Mouse (Mus musculus): ENCODE data around the gene Prkn. TPM values are rescaled to one million over a fixed set of nuclear protein-coding genes. Genes with fewer than 3 reads are reported as not detected.

Gene Prkn
- total RNA-seq, 2 experiments from 2014 or later = 4.8 to 5.1 TPM

DNA sequence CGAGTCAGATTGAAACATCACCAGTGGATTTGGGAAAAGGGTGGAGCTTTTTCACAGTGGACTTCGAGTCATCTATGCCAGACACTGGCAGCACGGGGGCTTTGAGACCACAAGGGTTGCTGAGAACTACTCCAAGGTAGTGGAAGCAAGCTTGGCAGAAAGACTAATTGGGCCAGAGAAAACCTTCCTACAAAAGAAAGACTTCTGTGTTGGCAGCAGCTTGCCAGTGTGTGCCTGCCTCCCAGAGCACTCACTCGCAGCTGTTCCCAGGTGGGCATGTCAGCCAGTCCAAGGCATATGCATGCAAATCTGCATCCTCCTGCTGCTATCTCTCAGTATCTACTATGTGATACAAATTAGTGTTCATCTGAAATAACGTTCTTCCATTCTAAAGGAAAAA, 302.1 kb downstream of the Prkn start:
- DNase-seq = no peak

DNA sequence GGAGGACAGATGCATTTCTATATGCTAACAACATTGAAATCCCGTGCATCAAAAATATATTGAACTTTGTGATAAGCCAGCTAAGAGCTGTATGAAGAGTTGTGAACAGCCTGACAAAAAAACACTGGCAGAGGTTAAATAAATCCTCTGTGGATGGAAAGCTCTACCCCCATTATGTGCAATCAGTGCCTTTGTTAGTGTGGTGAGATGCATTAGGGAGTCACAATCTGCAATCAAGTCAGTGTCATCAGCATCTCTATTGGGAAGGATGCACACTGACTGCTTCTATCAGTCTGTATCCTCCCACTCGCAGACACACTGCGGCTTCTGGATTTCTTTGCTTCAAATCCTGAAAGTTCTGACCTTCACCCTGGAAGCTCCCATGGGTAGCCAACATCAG, 315.9 kb downstream of the Prkn start:
- DNase-seq = no peak

DNA sequence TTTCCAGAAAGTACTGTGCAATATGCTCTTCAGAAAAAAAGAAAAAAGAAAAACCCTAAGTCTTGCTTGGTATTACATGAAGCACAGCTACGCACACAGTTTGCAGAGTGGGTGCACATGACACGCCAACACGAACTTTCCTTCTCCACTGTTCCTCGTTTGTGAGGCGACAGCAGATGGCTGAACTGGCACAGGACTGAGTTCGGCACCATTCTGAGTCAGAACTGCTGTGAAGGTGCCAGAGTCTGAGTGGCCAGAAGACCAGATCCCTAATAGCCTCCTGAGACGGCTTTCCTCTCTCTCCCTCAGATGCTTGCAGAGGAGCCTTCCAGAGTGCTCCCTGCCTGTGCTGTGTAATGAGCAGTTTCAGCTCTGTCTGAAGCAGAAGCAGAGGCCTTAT, 317.4 kb downstream of the Prkn start:
- no peak for DNase-seq

DNA sequence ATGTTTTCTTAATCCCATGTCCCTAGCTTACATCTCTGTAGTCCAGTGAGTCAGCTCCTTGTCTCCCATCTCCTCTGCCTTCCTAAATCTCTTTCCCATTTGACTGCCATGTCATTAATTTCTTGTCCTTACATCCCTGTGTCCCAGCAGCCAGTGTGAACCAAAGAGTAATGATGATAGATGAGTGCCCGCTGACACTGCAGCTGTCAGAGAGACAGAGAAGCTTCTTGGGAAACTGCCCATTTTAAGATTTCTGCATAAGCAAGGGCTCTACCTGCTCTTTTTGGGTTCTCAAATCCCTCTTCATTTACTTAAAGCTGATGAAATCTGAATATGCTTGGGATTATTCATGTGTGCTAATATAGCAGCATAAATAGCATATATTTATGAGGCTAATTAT, 321.3 kb downstream of the Prkn start:
- DNase-seq = no peak

DNA sequence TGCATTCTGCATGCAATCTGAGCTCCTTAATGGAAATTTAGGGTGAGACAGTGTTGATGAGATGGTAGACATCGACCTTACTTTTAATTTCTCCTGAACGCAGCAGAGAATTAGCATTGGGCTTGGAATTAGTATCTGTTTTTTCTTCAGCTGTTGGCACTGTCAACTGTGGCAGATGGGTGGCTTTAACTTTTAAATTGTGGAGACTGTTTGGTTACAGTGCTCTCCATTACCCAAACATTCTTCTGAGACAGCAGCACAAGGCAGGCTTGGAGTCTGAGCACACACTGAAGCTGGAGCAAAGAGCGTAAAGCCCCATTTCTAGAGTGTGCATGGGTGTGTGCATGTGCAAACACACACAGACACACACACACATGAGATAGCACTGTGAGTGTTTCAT, 322.6 kb downstream of the Prkn start:
- no peak for DNase-seq

DNA sequence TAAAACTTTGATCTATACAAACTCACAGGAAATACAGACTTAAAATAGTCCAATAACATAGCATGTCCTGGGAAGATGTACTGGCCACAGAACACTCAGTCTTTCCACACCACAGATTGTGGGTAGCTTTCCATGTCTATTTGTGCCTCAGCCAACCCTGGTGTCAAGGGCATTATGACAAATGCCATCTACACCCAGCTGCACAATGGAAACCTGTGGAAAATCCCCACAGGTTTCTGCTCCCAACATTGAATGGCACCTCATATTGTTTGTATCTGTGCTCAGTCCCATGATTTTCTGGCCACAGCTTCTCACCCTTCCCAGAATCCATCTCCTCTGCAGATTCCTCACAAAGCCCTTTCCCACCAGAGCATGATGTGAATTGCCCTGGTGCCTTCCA, 347.2 kb downstream of the Prkn start:
- DNase-seq = no peak

DNA sequence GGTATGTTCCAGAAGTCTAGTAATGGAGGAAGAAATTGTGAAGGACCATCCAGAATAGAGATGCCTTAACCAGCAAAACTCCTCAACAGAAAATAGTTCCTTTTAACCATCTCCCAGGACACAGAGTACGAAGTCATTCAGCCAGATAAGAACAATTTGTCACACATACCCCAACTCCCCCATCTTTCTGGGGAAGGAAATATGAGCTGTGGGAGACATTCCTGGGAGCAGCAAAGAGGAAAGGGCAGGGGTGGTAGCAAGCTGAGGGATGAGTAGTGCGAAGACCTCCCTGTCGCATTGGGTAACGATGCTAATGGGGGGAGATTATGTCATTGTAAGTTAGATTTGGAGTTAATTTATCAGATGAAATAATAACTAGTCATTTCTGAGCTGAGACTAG, 348.3 kb downstream of the Prkn start:
- no peak for DNase-seq

DNA sequence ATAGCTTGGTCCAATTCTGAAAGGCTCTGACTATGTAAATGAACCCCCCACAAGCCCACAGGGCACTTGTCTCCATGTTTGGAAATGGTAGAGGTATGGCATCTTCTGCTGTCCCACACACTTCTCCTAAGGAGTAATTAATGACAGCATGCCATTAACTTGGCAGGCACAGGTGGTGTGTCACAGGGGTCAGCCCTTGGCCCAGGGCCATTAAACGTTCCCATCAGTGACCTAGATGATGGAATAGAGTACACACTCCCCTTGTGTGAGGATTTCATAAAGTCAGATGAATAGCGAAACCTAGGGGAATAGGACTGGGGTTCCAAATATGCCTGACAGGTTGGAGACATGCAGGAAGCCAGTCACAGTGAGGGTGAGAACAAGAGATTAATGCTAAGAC, 350.1 kb downstream of the Prkn start:
- no peak for DNase-seq

DNA sequence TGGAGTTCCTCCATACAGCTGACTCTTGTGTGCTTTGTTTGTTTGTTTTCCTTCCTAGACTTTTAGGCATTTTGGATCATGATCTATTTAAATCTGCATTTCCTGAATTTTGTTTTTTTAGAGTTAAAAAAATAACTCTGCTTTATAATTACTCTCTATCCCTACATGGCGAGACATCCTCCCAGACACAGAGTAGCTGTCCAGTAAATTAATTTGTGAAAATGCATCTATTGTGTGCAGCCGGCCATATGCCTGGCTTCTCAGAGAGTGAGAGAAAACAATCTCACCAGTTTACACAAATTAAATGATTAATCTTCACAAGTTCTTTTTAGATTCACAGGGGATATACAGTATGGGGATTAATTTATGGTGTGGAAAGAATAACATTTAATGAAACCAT, 357.9 kb downstream of the Prkn start:
- no peak for DNase-seq

DNA sequence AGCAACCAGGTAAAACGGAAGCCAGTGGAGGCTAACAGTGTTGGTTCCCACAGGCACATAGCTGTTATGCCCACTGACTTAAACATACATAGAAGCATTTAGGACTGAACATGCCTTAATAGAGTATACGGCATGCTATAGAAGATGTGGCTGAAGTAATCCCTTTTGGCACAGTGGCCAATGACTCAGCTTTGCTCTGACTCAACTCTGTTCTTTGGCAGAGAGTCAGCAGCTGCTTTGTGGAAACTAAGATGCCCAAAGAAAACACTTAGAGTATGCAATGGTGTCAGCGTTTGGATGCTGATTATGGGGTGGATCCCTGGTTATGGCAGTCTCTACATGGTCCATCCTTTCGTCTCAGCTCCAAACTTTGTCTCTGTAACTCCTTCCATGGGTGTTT, 368.9 kb downstream of the Prkn start:
- DNase-seq = peak; percentile 11

DNA sequence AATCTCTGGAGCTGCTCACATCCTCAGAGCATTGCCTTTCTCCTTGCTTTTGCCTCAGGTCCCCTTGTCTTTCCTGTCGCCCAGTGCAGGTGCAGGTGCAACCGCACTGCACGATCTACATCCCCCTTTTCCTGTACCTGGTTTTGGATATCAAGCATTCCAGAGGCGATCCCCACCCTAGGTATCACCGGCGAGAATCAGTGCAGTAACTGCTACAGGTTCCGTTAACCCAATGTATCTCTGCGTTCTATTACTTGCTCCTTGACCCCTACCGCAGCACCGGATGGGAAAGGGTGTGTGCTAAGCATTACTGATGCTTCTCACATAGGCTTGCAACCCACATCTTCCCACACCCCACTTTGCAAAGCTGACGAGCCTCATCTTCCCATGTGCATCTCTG, 370.8 kb downstream of the Prkn start:
- DNase-seq = no peak

DNA sequence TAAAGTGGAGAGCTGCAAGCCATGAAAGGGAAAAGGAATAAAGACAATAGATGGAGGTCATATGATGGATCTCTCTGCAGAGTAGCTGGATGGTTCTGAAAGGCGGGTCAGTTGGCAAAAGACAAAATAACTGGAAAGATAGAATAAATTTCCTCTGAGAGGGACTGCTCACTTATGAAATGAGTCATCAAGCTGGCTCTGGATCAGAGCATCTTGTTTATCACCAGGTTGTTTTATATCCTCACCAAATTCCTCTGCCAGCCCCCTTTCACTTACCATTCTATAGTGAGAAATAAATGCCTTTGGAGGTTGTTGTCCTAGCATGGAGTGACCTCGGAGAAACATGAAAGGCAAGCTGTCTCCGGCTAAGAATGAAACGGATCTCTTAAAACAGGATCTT, 371.4 kb downstream of the Prkn start:
- DNase-seq = no peak

DNA sequence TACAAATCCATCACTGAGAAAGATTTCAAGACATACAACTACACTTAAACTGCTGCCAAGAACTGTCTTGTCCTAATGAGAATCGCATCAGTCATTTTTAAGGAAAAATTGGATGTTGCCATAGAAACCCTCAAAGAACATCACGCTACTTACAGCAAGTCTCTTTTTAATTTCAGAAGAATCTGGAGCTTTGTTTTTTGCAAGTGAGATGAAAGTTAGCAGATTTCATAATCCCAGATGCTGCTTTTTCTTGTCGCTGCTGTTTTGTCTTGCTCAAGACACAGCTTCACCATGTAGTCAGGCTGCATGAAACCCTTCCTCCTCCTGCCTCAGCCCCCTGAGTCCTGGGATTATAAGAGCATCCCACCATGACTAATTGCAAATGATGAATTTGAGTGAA, 373.5 kb downstream of the Prkn start:
- DNase-seq = no peak

DNA sequence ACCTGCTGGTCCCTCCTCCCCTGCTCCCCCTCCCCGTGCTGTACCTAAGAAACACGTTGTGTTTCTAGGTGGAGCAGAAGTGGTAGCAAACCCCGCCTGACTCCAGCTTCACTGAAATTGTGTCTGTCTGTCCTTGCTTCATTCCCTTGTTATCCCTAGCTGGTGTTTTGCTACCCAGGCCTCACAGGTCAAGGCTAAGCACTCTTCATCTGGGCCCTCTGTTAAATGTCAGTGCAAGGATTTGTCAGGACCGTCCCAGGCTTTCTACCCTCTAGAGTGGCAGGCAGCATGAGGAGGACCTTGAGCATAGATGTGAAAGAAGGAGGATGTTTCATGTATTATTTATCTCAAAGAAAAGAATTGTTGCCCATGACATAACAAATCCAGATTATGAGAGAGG, 388.8 kb downstream of the Prkn start:
- no peak for DNase-seq

DNA sequence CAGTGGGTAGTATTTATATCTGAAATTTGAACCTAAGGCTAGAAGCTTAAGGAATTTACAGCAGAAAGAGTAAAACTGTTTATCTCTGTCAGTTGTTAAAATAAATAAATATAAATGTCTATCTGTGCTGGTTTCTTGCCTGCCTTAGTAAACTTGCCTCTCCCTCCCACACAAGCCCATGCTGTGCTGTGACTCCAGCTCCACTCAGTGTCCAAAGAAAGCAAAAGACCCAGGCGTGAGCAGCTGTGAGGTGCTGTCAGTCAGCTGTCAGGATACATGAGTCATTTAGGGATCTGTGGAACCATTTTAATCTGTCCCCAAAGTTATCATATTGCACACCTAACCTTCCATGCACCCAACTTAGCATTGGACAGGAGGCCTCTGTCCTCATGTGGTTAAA, 389.2 kb downstream of the Prkn start:
- DNase-seq = no peak

DNA sequence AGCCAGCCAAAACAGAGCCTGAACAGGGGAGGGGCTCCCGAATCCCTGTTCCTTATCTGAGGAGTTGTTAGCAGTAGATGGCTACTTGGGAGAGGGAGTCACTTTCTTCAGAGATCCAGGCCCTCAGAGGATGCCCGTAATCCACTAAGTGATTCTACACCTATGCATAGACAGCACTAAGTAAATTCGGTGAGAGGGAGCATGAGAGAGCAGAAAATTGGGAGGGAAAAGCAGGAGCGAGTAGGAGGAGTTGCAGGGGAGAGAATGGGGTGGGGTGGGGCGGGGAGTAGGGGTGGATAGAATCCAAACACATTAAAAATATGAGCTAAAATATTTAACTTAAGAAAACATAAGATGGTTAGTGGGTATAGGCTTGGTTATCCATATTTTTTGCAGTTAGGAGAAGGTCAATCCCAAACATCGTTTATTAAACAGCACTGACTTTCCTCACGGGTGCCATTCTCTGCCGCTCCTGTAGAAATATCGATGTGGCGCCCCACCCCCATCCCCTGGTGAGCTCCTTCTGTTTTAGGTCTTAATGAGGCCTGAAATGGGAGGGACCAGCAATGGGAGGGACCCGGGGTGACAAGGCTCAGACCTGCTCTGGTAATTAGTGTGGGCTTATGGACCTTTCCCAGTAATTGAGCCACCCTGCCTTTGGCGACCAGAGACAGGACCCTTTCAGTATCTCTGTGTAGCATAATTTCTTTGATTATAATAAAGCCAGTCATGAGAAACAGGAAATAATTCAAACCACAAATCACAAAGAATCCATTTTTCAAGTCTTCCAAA, 390.6 kb downstream of the Prkn start:
- no peak for DNase-seq

DNA sequence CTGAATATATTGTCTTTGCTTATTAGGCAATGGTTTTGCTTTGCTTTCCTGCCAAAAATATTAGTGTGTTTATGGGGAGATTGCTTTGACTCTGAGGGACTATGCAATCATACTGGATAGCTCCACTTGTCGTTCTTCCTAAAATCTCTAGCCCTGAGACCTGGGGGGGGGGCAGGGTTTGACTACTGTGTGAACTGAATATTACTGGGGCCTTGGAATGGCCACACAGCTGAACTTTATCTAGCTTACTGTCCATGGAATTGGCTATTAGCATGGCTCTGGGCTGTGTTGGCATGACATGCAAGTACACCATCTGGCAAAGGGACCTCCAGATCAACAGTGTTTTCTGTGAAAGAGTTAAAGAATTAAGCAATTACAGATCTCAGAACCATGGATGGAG, 395.1 kb downstream of the Prkn start:
- DNase-seq = no peak

DNA sequence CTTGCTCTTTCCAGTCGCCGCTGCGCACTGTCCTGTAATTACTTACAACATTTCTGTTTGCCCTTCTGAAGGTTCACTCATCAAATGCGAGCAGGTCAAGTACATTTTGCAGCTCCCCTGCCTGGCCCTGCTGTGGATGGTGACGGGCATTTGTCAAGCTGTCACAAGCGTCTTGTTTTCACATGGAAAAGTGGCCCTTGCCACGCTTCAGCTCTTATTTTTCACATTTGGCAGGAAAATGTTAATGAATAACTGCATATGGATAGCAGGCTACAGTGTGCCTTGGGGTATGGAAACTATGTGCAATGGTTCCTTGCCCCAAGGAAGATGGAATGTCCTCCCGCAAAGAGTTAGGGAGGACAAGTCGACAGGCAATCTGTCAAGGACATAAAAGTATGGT, 404.9 kb downstream of the Prkn start:
- no peak for DNase-seq

DNA sequence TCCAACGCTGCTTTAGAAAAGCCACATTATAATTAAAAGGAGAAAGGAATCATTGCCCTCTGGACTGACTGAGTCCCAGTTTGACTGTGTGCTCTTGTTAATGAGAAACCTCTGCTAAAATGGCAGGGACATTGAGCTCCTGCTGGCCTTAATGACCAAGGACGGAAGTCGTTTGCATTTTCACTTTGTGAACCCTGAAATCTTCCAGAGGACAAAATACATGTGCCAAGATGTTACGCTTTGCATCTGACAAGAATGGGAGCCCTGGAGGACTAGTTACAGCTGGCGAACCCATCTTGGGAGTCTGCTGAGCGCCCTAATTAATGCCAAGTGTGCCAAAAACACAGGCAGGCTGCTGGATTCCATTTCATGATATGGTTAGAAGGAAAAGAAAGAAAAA, 409.0 kb downstream of the Prkn start:
- no peak for DNase-seq

DNA sequence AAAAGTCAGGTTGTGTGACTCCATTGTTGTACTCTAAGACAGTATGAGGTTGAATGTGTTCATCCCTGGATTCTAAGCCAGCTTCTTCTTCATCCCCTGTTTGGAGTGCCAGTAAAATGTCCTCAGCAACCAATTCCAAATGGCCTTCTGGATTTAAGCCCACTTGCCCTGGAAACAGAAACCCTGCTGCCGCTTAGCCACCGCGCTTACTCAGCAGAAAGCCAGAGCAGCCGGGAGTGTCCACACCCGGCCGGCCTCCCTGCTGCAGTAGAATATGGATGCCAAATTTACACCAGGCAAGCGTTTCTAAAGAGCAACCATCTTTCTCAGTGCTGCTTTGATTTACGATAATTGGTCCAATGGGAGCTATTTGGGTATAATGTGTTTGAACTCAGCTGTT, 420.5 kb downstream of the Prkn start:
- DNase-seq = no peak

DNA sequence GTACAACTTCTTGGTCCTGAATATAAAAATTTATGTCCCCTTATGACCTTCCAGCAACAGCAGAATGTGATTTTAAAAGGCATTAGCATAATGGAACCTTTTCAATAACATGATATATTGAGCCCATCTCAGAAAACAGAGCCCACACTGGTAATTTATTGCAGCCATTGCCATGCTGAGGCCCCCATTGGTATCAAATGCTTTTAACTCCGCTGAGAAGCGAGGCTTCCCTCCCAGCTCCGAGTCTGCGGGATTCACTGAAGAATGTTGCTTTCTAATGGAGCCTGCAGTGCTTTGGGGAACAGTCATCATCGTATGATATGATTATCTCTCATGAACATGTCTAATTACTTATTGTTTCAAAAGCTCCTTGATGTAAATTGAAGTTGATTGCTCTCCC, 421.5 kb downstream of the Prkn start:
- DNase-seq = no peak

DNA sequence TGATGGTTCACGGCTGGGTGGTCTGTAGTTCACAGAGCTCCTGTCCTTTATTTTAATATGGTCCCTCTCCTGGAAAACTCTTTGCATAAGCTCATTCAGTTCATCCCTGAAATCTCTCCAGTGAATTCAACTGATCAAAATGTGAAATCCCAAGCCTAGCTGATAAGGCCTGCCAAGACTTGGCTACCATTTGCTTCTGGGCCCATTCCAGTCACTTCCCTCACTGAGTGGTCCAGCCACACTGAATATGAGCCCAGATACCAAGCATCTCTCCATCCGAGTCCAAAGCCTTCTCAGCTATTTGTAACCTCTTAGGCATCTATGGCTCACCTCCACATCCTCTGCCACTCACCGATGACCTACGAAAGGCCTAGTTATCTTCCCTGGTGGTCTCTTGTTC, 427.8 kb downstream of the Prkn start:
- DNase-seq = no peak

DNA sequence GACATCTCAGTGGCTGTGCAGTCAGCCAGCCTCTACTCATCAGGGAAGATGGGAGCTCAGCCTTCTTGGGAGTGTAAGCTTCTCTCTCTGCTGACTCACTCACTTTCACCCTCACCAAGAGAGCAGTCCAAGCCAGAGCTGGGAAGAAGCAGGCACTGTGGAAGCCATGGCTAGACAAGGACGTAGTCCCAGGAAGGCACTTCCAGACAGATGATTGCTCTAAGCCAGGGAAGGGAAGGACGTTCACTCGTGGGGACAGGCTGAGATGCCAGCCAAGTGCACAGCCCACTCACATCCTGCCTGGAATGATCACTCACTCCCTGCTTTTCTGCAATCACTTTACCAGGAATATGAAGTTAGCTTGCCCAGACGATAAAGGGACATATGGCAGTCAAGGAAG, 430.0 kb downstream of the Prkn start:
- DNase-seq = no peak

DNA sequence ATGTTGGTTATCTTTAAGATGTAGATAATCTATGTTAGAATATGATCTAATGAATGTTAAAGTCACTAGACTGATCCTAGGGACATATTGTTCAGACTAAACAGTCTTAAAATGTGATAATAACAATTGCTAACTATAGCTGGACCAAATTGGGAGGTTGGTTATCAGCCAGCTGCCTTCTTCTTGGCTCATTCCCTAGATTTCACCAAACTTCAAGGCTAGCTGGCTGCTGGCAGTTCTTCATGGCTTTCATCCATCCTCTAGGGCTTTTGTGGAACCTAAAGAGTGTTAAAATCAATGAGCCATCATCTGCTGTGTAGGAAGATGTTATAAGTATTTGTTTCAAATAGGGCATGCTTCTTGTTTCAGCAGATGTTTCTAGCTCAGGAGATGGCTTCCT, 431.7 kb downstream of the Prkn start:
- DNase-seq = no peak

DNA sequence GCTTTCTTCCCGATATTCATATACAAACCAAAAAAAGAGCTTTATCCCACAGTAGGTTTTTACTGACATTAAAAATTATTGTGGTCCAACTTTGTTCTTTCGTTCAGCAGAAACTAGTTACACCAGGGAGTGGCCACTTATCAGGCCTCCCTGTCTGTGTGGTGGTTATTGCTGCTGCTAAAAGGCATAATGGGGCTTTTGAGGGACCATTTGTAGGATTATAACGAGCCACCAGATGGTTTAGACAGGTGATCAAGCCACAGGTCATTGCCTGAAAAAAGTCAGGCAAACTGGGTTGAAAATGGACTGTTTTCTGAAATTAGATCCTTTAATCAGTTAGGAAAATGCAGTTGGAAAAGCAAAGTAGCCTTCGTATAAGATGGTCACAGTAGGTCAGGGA, 444.1 kb downstream of the Prkn start:
- no peak for DNase-seq

Measured in heart, postnatal 4 days (tissue).